8 mouse cellular contexts compared by ENCODE assay signal in genomic region chr1:135509145-135510084, GRCm38 (mm10).
DNase-seq lines count a peak whose midpoint lies in the region; ATAC-seq and TF ChIP-seq lines count a peak whose summit lies in the region.

No protein-coding gene starts in this region.

- no peak for ATAC-seq in lung, embryonic 15.5 days (ENCODE audit: borderline replicate concordance, extremely low read depth, low FRiP score, low TSS enrichment)
- ATAC-seq in forebrain, embryonic 13.5 days, result peak; percentile 13; the same call in 1 of the 2 replicates
- no peak for ATAC-seq in limb, embryonic 13.5 days (ENCODE audit: low FRiP score, low read depth)
- no peak for ATAC-seq in activated CD4-positive, CD25-positive, alpha-beta regulatory T cell, adult 4 months

- H3K4me3 ChIP-seq in lung, embryonic 15.5 days, result peak overlapping the region; percentile 44
- H3K4me3 ChIP-seq in forebrain, embryonic 13.5 days, result peak overlapping the region; percentile 53
- peak overlapping the region; percentile 57 for H3K4me3 ChIP-seq in limb, embryonic 13.5 days
- peak overlapping the region; percentile 63 for H3K4me3 ChIP-seq in olfactory bulb, adult 2 months (ENCODE audit: insufficient read depth, low read depth, low read length)

- intact Hi-C loops in gastrocnemius, postnatal 14 days (cut with DNase I; ENCODE audit: low total_unique reads), result loop anchor here (5.0 kb wide), 1 partner anchor 42 kb away; no protein-coding TSS in a partner anchor

- H3K36me3 ChIP-seq in lung, embryonic 15.5 days, result no peaks in the 10 kb centered on the region
- no peaks in the 10 kb centered on the region for H3K36me3 ChIP-seq in forebrain, embryonic 13.5 days (ENCODE audit: poor library complexity, severe bottlenecking)
- no peaks in the 10 kb centered on the region for H3K36me3 ChIP-seq in limb, embryonic 13.5 days

- no peak for TF ChIP-seq CTCF in olfactory bulb, adult 2 months (IDR thresholded peaks at IDR 0.05; ENCODE audit: insufficient read depth, low read depth, low read length)

- H3K9ac ChIP-seq in lung, embryonic 15.5 days, result peak overlapping the region; percentile 39; the same call in 1 of the 2 replicates
- H3K9ac ChIP-seq in forebrain, embryonic 13.5 days, result peak overlapping the region; percentile 78
- peak overlapping the region; percentile 73 for H3K9ac ChIP-seq in limb, embryonic 13.5 days

- TF ChIP-seq POLR2A in olfactory bulb, adult 2 months (IDR thresholded peaks at IDR 0.05; ENCODE audit: insufficient read depth, low read depth, low read length), result no peak

- no peaks in the 10 kb centered on the region; the same call in 1 of the 2 replicates for H3K27me3 ChIP-seq in lung, embryonic 15.5 days
- H3K27me3 ChIP-seq in forebrain, embryonic 13.5 days, result peaks cover 5% of the 10 kb centered on the region; the same call in 1 of the 2 replicates
- H3K27me3 ChIP-seq in limb, embryonic 13.5 days, result 0 out of 2 replicates have a peak, but pooled peaks cover 2% of the 10 kb centered on the region

- no peaks in the 10 kb centered on the region for H3K9me3 ChIP-seq in lung, embryonic 15.5 days
- no peaks in the 10 kb centered on the region for H3K9me3 ChIP-seq in forebrain, embryonic 13.5 days (replicated peaks)
- no peaks in the 10 kb centered on the region for H3K9me3 ChIP-seq in limb, embryonic 13.5 days

- 21% methylated on average over 15 of the region's 16 CpGs for WGBS in lung, embryonic 15.5 days
- 8% methylated on average over 16 of the region's 16 CpGs for WGBS in forebrain, embryonic 13.5 days
- WGBS in limb, embryonic 13.5 days, result 9% methylated on average over 16 of the region's 16 CpGs
- WGBS in olfactory bulb, adult 2 months, result 47% methylated on average over 15 of the region's 16 CpGs

- peak overlapping the region; percentile 73 for H3K4me2 ChIP-seq in lung, embryonic 15.5 days
- peak overlapping the region; percentile 92 for H3K4me2 ChIP-seq in forebrain, embryonic 13.5 days
- peak overlapping the region; percentile 88 for H3K4me2 ChIP-seq in limb, embryonic 13.5 days (replicated peaks)

- no peak for DNase-seq in lung, postnatal 25 days (ENCODE audit: low spot score)
- DNase-seq in gastrocnemius, postnatal 14 days, result no peak
- no peak for DNase-seq in adipocyte (ENCODE audit: low spot score)

- no peak overlapping the region for H3K27ac ChIP-seq in lung, embryonic 15.5 days
- H3K27ac ChIP-seq in forebrain, embryonic 13.5 days, result no peak overlapping the region
- no peak overlapping the region for H3K27ac ChIP-seq in limb, embryonic 13.5 days
- no peak overlapping the region; the same call in 1 of the 2 replicates for H3K27ac ChIP-seq in olfactory bulb, adult 2 months (ENCODE audit: insufficient read depth, low read depth, low read length)

- peaks cover 65% of the 10 kb centered on the region for H3K4me1 ChIP-seq in lung, embryonic 15.5 days
- peaks cover 69% of the 10 kb centered on the region for H3K4me1 ChIP-seq in forebrain, embryonic 13.5 days
- H3K4me1 ChIP-seq in limb, embryonic 13.5 days, result peaks cover 69% of the 10 kb centered on the region
- peaks cover 39% of the 10 kb centered on the region for H3K4me1 ChIP-seq in olfactory bulb, adult 2 months (ENCODE audit: control insufficient read depth, insufficient read depth, low read length)
